Mouse (Mus musculus) MEL (cell line): ENCODE data around the gene 4930404N11Rik. TPM values are rescaled to one million over a fixed set of nuclear protein-coding genes. Genes with fewer than 3 reads are reported as not detected.

Source experiments
- DNase-seq: peaks from one replicate; pipeline ENCODE4 v3.0.0; 2011; ENCODE audit warnings: low read depth, low spot score
- H3K27ac ChIP-seq: 2 replicates; pipeline ENCODE4 v1.5.1; 2012; ENCODE audit warnings: low read depth, mild to moderate bottlenecking, control low read depth, low read length, moderate library complexity; ENCODE audit not compliant: control insufficient read depth
- H3K27me3 ChIP-seq, 2 experiments: fragments of 150-350 bp in 1 of 2; sonication (generic) in 1 of 2; 2 replicates each; pipeline ENCODE4 v1.6.1; 2012; ENCODE audit warnings: low read length in 2 of 2, mild to moderate bottlenecking in 2 of 2, improper control_type of control experiment in 1 of 2, moderate library complexity in 1 of 2; ENCODE audit not compliant: insufficient read depth in 2 of 2, control insufficient read depth in 1 of 2
- H3K36me3 ChIP-seq, 2 experiments: 2 replicates each; pipeline ENCODE4 v1.6.1; 2012 to 2014; ENCODE audit warnings: low read length in 2 of 2, improper control_type of control experiment in 1 of 2, inconsistent platforms in 1 of 2, mild to moderate bottlenecking in 1 of 2; ENCODE audit not compliant: insufficient read depth in 2 of 2, control insufficient read depth in 1 of 2
- H3K4me1 ChIP-seq, 2 experiments: fragments of 150-350 bp in 1 of 2; sonication (generic) in 1 of 2; 2 replicates each; pipeline ENCODE4 v1.6.1; 2012; ENCODE audit warnings: low read length in 2 of 2, improper control_type of control experiment in 1 of 2, mild to moderate bottlenecking in 1 of 2; ENCODE audit not compliant: insufficient read depth in 2 of 2, control insufficient read depth in 1 of 2
- H3K4me3 ChIP-seq, 2 experiments: fragments of 150-350 bp in 1 of 2; sonication (generic) in 1 of 2; 2 replicates each; pipeline ENCODE4 v1.5.1; 2012; ENCODE audit warnings: low read depth in 2 of 2, low read length in 2 of 2, mild to moderate bottlenecking in 2 of 2, moderate library complexity in 2 of 2, control low read depth in 1 of 2, improper control_type of control experiment in 1 of 2; ENCODE audit not compliant: control insufficient read depth in 1 of 2, insufficient read depth in 1 of 2
- H3K79me2 ChIP-seq: 2 replicates; pipeline ENCODE4 v1.6.1; 2012; ENCODE audit warnings: mild to moderate bottlenecking, low read length, moderate library complexity; ENCODE audit not compliant: control insufficient read depth, poor library complexity, insufficient read depth
- H3K9ac ChIP-seq: 2 replicates; pipeline ENCODE4 v1.6.1; 2012; ENCODE audit warnings: low read depth, mild to moderate bottlenecking, control low read depth, low read length, moderate library complexity; ENCODE audit not compliant: control insufficient read depth, poor library complexity, severe bottlenecking
- H3K9me3 ChIP-seq: fragments of 150-350 bp; sonication (generic); replicated peaks from 2 replicates; pipeline ENCODE4 v1.6.1; 2012; ENCODE audit warnings: mild to moderate bottlenecking, low read length, improper control_type of control experiment, moderate library complexity; ENCODE audit not compliant: insufficient read depth
- BHLHE40 ChIP-seq: IDR thresholded peaks from 2 replicates; pipeline ENCODE4 v1.6.1; 2012; ENCODE audit warnings: low read depth, mild to moderate bottlenecking, inconsistent platforms, low read length, improper control_type of control experiment, borderline replicate concordance
- CHD2 ChIP-seq: IDR thresholded peaks from 2 replicates; pipeline ENCODE4 v1.6.1; 2011; ENCODE audit warnings: low read length, improper control_type of control experiment
- EP300 ChIP-seq, 2 experiments: IDR thresholded peaks; 2 replicates each; pipeline ENCODE4 v1.6.1; 2011; ENCODE audit warnings: improper control_type of control experiment in 2 of 2, low read length in 2 of 2, low read depth in 1 of 2, mild to moderate bottlenecking in 1 of 2
- GABPA ChIP-seq: IDR thresholded peaks from 2 replicates; pipeline ENCODE4 v1.6.1; 2012; ENCODE audit warnings: low read depth, mild to moderate bottlenecking, inconsistent platforms, low read length, improper control_type of control experiment, moderate library complexity
- GATA1 ChIP-seq: IDR thresholded peaks from 2 replicates; pipeline ENCODE4 v1.6.1; 2011; ENCODE audit warnings: low read depth, low read length, improper control_type of control experiment
- HCFC1 ChIP-seq: IDR thresholded peaks from 2 replicates; pipeline ENCODE4 v1.6.1; 2012; ENCODE audit warnings: low read depth, mild to moderate bottlenecking, inconsistent platforms, low read length, improper control_type of control experiment, moderate library complexity
- JUND ChIP-seq: IDR thresholded peaks from 2 replicates; pipeline ENCODE4 v1.6.1; 2011; ENCODE audit warnings: low read depth, mild to moderate bottlenecking, improper control_type of control experiment, low read length
- KAT2A ChIP-seq: conservative IDR thresholded peaks from 2 replicates; pipeline ENCODE4 v1.6.1; 2012; ENCODE audit warnings: low read depth, low read length, improper control_type of control experiment, inconsistent platforms
- MAX ChIP-seq: IDR thresholded peaks from 2 replicates; pipeline ENCODE4 v1.6.1; 2011; ENCODE audit warnings: low read length, improper control_type of control experiment
- MAZ ChIP-seq: IDR thresholded peaks from 2 replicates; pipeline ENCODE4 v1.6.1; 2012; ENCODE audit warnings: low read depth, mild to moderate bottlenecking, inconsistent platforms, low read length, improper control_type of control experiment
- MEF2A ChIP-seq: IDR thresholded peaks from 2 replicates; pipeline ENCODE4 v1.6.1; 2014; ENCODE audit warnings: low read depth, mild to moderate bottlenecking, inconsistent platforms, low read length, improper control_type of control experiment; ENCODE audit not compliant: poor library complexity, insufficient replicate concordance, severe bottlenecking; ENCODE audit errors: extremely low read depth
- MXI1 ChIP-seq: IDR thresholded peaks from 2 replicates; pipeline ENCODE4 v1.6.1; 2011; ENCODE audit warnings: mild to moderate bottlenecking, low read depth, low read length, improper control_type of control experiment
- MYB ChIP-seq: IDR thresholded peaks from 2 replicates; pipeline ENCODE4 v1.6.1; 2011; ENCODE audit warnings: mild to moderate bottlenecking, low read depth, low read length, improper control_type of control experiment
- NELFE ChIP-seq: IDR thresholded peaks from 2 replicates; pipeline ENCODE4 v1.6.1; 2011; ENCODE audit warnings: low read depth, low read length, improper control_type of control experiment
- NRF1 ChIP-seq: IDR thresholded peaks from 2 replicates; pipeline ENCODE4 v1.6.1; 2014; ENCODE audit warnings: low read depth, mild to moderate bottlenecking, inconsistent platforms, low read length, improper control_type of control experiment, moderate library complexity; ENCODE audit not compliant: poor library complexity, insufficient read depth, severe bottlenecking
- POLR2A ChIP-seq, 2 experiments: IDR thresholded peaks; 2 replicates each; pipeline ENCODE4 v1.6.1; 2011 to 2012; ENCODE audit warnings: low read length in 2 of 2, mild to moderate bottlenecking in 2 of 2, control low read depth in 1 of 2, improper control_type of control experiment in 1 of 2, low read depth in 1 of 2, moderate library complexity in 1 of 2; ENCODE audit not compliant: control insufficient read depth in 1 of 2, insufficient read depth in 1 of 2, poor library complexity in 1 of 2
- POLR2AphosphoS2 ChIP-seq: IDR thresholded peaks from 2 replicates; pipeline ENCODE4 v1.6.1; 2011; ENCODE audit warnings: low read length, improper control_type of control experiment
- POLR2AphosphoS5 ChIP-seq: IDR thresholded peaks from 2 replicates; pipeline ENCODE4 v1.6.1; 2012; ENCODE audit warnings: low read depth, borderline replicate concordance, mild to moderate bottlenecking, inconsistent platforms, low read length, moderate library complexity, mixed read lengths
- RCOR1 ChIP-seq: IDR thresholded peaks from 2 replicates; pipeline ENCODE4 v1.6.1; 2012; ENCODE audit warnings: low read depth, mild to moderate bottlenecking, inconsistent platforms, low read length, improper control_type of control experiment
- SIN3A ChIP-seq: IDR thresholded peaks from 2 replicates; pipeline ENCODE4 v1.6.1; 2012; ENCODE audit warnings: low read length, improper control_type of control experiment, inconsistent platforms
- SMC3 ChIP-seq: IDR thresholded peaks from 2 replicates; pipeline ENCODE4 v1.6.1; 2011; ENCODE audit warnings: low read depth, low read length, improper control_type of control experiment
- TAL1 ChIP-seq: IDR thresholded peaks from 2 replicates; pipeline ENCODE4 v1.6.1; 2012; ENCODE audit warnings: mild to moderate bottlenecking, inconsistent platforms, low read length, moderate library complexity, mixed read lengths
- TCF12 ChIP-seq: IDR thresholded peaks from 2 replicates; pipeline ENCODE4 v1.6.1; 2014; ENCODE audit warnings: low read depth, mild to moderate bottlenecking, inconsistent platforms, low read length, improper control_type of control experiment, moderate library complexity
- UBTF ChIP-seq: IDR thresholded peaks from 2 replicates; pipeline ENCODE4 v1.6.1; 2012; ENCODE audit warnings: low read depth, mild to moderate bottlenecking, inconsistent platforms, low read length, improper control_type of control experiment, moderate library complexity, borderline replicate concordance; ENCODE audit not compliant: insufficient read depth
- USF1 ChIP-seq: IDR thresholded peaks from 2 replicates; pipeline ENCODE4 v1.6.1; 2014; ENCODE audit warnings: low read depth, mild to moderate bottlenecking, inconsistent platforms, low read length, improper control_type of control experiment, moderate library complexity
- USF2 ChIP-seq, 2 experiments: IDR thresholded peaks; 2 replicates each; pipeline ENCODE4 v1.6.1; 2011 to 2012; ENCODE audit warnings: improper control_type of control experiment in 2 of 2, low read length in 2 of 2, borderline replicate concordance in 1 of 2, inconsistent platforms in 1 of 2, low read depth in 1 of 2, mild to moderate bottlenecking in 1 of 2; ENCODE audit not compliant: insufficient read depth in 1 of 2
- ZKSCAN1 ChIP-seq: IDR thresholded peaks from 2 replicates; pipeline ENCODE4 v1.6.1; 2012; ENCODE audit warnings: low read depth, mild to moderate bottlenecking, inconsistent platforms, low read length, improper control_type of control experiment, moderate library complexity
- ZNF384 ChIP-seq: IDR thresholded peaks from 2 replicates; pipeline ENCODE4 v1.6.1; 2012; ENCODE audit warnings: low read depth, mild to moderate bottlenecking, inconsistent platforms, low read length, improper control_type of control experiment
- polyA plus RNA-seq, 2 experiments: library from polyadenylated mRNA; stranded (reverse) in 1 of 2; unstranded in 1 of 2; fragments of >175 nt in 1 of 2; fragments of >200 nt in 1 of 2; gene quantifications; 2 replicates each; pipeline versions ENCODE4 v1.2.1 to v1.2.4; 2012; ENCODE audit warnings: low replicate concordance in 2 of 2, low read depth in 1 of 2; ENCODE audit not compliant: insufficient read length in 2 of 2, insufficient read depth in 1 of 2, missing spikeins in 1 of 2
- total RNA-seq: library from RNA; depleted of rRNA; stranded (reverse); fragments of 300-350 nt; gene quantifications from 2 replicates; pipeline ENCODE4 v1.2.3, GENCODE M21; 2012

4930404N11Rik gene
- total and polyA plus RNA-seq, 3 experiments: 3.1 to 12.1 TPM; not detected in 1

GRCm38 (mm10) chr10:81327959-81328358, 37.7 kb downstream of the 4930404N11Rik start:
- H3K4me3 ChIP-seq: no peak overlapping the region
- H3K79me2 ChIP-seq: peaks cover 1% of the 10 kb centered on the region
- no peak overlapping the region for H3K9ac ChIP-seq
- DNase-seq: no peak
- no peak overlapping the region for H3K27ac ChIP-seq
- H3K36me3 ChIP-seq: 0 out of 4 replicates have a peak, but pooled peaks cover 0 to 2% of the 10 kb centered on the region in 2 experiments
- no peaks in the 10 kb centered on the region for H3K4me1 ChIP-seq
- H3K9me3 ChIP-seq: no peaks in the 10 kb centered on the region
- no peak for TF ChIP-seq MAZ
- TF ChIP-seq NELFE: no peak
- no peak for TF ChIP-seq EP300 (IDR thresholded peaks at IDR 0.05; ENCODE audit: low read depth in 1 of 2, low read length in 2 of 2)
- H3K27me3 ChIP-seq: no peaks in the 10 kb centered on the region

- Histone ChIP-seq H3K9ac (no peak overlapping the region), H3K4me1 (peaks cover 0 to 1% of the 10 kb centered on the region in 2 experiments; a peak in 2 of 4 replicates), H3K36me3 (peaks cover 2 to 3% of the 10 kb centered on the region in 2 experiments; a peak in 2 of 4 replicates)
These were observed 38.8 kb downstream of the 4930404N11Rik start for GRCm38 (mm10) chr10:81326858-81327257.

DNA sequence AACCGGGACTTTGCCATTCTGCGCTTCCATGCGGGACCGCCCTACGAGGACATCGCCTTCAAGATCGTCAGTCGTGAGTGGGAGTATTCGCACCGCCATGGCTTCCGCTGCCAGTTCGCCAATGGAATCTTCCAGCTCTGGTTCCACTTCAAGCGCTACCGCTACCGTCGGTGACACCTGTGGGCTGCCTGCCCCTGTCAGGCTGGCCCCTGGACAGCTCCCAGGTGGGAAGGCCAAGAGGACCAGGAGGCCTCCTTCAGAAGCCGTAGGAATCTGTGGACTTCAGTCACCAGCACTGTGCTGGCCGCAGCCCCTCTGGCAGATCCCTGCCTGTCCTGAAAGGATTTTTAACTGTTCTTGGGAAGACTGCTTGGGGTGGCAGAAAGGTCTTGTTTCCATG, 39.8 kb downstream of the 4930404N11Rik start:
- Histone ChIP-seq H3K9ac (no peak overlapping the region), H3K4me3 (no peak overlapping the region)

More at GRCm38 (mm10) chr10:81326858-81327257, 38.8 kb downstream of the 4930404N11Rik start:
- no peak for DNase-seq
- TF ChIP-seq MAX (no peak), UBTF (no peak), RCOR1 (no peak), EP300 (IDR thresholded peaks at IDR 0.05; ENCODE audit: low read depth in 1 of 2, low read length in 2 of 2) (no peak), SMC3 (no peak), NELFE (no peak), ZNF384 (no peak), TCF12 (no peak), MXI1 (no peak), MYB (no peak), BHLHE40 (no peak), SIN3A (no peak), POLR2AphosphoS2 (no peak), HCFC1 (no peak), KAT2A (no peak), GATA1 (no peak), ZKSCAN1 (no peak)
- H3K79me2 ChIP-seq: peaks cover 10% of the 10 kb centered on the region
- no peak overlapping the region for H3K4me3 ChIP-seq
- no peaks in the 10 kb centered on the region for H3K27me3 ChIP-seq
- no peaks in the 10 kb centered on the region for H3K9me3 ChIP-seq
- no peak overlapping the region for H3K27ac ChIP-seq

More for the DNA sequence above, 39.8 kb downstream of the 4930404N11Rik start:
- no peak overlapping the region for H3K27ac ChIP-seq
- TF ChIP-seq EP300 (IDR thresholded peaks at IDR 0.05; ENCODE audit: low read depth in 1 of 2, low read length in 2 of 2) (no peak), MEF2A (no peak), GABPA (no peak), JUND (no peak), POLR2AphosphoS5 (no peak), NRF1 (no peak), POLR2A (IDR thresholded peaks at IDR 0.05; ENCODE audit: control insufficient read depth in 1 of 2, insufficient read depth in 1 of 2, low read depth in 1 of 2, low read length in 2 of 2, poor library complexity in 1 of 2) (no peak), USF2 (IDR thresholded peaks at IDR 0.05; ENCODE audit: borderline replicate concordance in 1 of 2, insufficient read depth in 1 of 2, low read depth in 1 of 2, low read length in 2 of 2) (no peak), TAL1 (no peak), CHD2 (no peak), MYB (no peak), POLR2AphosphoS2 (no peak), USF1 (no peak), MAX (no peak), GATA1 (no peak), MAZ (no peak), ZNF384 (no peak), RCOR1 (no peak), HCFC1 (no peak)
- TF ChIP-seq, all 39 proteins: peak for 0
- peaks cover 0 to 4% of the 10 kb centered on the region in 2 experiments; a peak in 2 of 4 replicates for H3K4me1 ChIP-seq
- no peak for DNase-seq
- peaks cover 2 to 4% of the 10 kb centered on the region in 2 experiments; a peak in 2 of 4 replicates for H3K36me3 ChIP-seq
- no peaks in the 10 kb centered on the region for H3K9me3 ChIP-seq
- H3K79me2 ChIP-seq: peaks cover 20% of the 10 kb centered on the region
- no peaks in the 10 kb centered on the region for H3K27me3 ChIP-seq
